Mouse (Mus musculus) cerebral cortex, adult 2 months (tissue): Measurements from ENCODE around the gene T2.

ENCODE experiments used
- WGBS: fragments of 180-500 bp; shearing (Covaris S2); methylation state at CpG from one replicate; pipeline ENCODE4 v1.1.7; 2018; 5-methylcytosine and 5-hydroxymethylcytosine counted together

Gene T2

DNA sequence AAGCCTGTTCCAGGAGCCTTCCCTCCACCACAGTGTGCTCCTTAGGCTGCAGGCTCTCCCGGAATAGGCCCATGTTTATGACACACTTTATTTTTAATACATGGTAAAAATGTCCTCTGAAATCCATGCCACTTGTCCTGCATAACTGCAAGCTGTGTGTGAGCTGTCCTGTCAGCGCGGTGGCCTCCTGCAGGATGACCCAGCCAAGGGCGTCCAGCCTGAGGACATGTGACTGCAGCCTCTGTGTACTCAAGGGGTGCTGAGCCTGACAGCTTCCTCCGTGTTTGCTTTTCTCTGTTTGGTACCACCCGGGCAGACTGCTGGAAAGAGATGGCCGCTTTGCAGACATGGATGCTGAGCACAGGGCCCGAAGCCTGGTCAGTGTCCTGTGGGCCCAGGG lies 61.1 kb downstream of the T2 start:
- 78% methylated on average over 8 of the region's 8 CpGs for WGBS

DNA sequence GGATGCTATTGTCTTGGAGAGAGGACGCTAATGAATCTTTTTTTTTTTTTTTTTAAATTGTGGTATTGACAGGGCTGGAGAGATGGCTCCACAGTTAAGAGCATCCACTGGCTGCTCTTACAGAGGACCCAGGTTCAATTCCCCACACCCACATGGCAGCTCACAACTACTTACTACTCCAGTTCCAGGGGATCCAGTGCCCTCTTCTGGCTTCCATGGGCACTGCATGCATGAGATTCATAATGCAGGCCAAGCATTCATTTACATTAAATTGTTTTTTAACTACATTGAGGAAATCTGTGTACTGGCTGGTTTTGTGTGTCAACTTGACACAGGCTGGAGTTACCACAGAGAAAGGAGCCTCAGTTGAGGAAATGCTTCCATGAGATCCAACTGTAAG lies 64.9 kb downstream of the T2 start:
- WGBS = 91% methylated on average over 1 of the region's 1 CpGs

- 65% methylated on average over 5 of the region's 5 CpGs for WGBS
These were observed 65.7 kb downstream of the T2 start for GRCm38 (mm10) chr17:8421517-8421916.

- WGBS = 62% methylated on average over 2 of the region's 2 CpGs
These were observed 67.5 kb downstream of the T2 start for GRCm38 (mm10) chr17:8423283-8423682.

DNA sequence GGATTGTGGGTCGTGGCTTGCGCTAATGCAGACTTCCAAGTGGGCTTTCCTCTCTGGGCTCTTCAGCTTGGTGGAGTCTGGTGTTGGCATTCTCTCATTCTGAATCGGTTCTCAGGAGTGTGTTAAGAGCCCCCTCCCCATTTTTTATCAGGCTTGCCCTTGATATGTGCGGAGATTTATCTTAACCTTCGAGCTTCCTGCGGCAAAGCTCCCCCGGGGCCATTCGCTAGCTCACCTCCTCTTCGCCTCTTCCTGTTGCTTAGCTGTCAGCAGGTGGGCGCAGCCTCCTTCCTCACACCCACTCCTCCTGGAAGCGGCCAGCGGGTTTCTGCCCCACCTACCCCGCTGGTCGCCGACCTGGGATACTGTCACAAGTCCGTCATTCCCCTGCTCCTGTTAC lies 73.6 kb downstream of the T2 start:
- WGBS = 6% methylated on average over 16 of the region's 16 CpGs

GRCm38 (mm10) chr17:8429896-8430295 lies 74.1 kb downstream of the T2 start:
- 11% methylated on average over 5 of the region's 5 CpGs for WGBS

DNA sequence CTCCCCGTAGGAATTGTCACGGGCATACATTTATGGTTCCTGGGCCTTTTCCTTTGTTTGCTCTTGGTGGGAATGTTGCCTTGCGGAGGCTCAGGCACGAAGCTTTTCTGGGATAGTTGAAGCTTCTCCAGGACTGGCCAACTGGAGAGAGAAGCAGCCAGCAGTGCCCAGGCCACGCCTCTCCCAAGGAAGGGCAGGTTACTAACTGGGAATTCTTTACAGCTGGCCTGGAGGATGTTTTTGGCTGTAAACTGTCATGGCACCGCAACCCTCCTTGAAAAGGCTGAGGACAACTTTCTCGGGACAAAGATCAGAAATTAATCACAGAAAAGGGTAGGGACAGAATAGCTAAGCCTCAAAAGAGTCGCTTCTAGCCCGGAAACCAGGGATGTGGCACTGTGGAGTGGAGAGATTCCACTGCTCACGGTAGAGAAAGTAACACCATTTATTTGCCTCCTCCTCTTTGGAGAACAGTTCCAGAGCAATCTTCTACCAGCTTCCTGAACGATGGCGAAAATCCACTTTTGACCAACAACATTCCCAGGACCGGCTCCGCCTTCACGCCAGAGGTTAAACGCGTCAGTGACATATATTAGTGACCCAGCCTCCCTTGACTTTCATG lies 76.5 kb downstream of the T2 start:
- 17% methylated on average over 17 of the region's 17 CpGs for WGBS

- 1% methylated on average over 52 of the region's 52 CpGs for WGBS
These were observed 77.6 kb downstream of the T2 start for GRCm38 (mm10) chr17:8433121-8433977.

GRCm38 (mm10) chr17:8433978-8434960 lies 78.5 kb downstream of the T2 start, which contains the start of gene T:
T (plus strand) TSS chr17:8434423.
- WGBS = 4% methylated on average over 65 of the region's 65 CpGs

- WGBS = 74% methylated on average over 7 of the region's 7 CpGs
These were observed 80.4 kb downstream of the T2 start for GRCm38 (mm10) chr17:8436184-8436583.

DNA sequence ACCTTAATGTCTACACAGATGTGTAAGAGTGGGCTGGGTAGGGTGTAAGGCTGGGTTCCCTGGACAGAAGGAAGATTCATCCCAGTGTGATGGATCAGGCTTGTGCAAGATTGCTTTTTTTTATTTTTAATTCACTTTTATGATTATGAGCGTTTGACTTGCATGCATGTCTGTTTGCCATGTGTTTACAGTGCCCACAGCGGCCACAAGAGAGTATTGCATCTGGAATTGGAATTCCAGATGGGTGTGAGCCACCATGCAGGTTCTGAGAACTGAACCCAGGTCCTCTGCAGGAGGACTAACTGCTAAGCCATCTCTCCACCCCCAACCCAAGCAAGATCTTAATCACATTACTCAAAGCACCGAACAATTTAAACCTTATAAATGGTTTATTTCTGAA lies 88.3 kb downstream of the T2 start:
- 64% methylated on average over 3 of the region's 3 CpGs for WGBS

DNA sequence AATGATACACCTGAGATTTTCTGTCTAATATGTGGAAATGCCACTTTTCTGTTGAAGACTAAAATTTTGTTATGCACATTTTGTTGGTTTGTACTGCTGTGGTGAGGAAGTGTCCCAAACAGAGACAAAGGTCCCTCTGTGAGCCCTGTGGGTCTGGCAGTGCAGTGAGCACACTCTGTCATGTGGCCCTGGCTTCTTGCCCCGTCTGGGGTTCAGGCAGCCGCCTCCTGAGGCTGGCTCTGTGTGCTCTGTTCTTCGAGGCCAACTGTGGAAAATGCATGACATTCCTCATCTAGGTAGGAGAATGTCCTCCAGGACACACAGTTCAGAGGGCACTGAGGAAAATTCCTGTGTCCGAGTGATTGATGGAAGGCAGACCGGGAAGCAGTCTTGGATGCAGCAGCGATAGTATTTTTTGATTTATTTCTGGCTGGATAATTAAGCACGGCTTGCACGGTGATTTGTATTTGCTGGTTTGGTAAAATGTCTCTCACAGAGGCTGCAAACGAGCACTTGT lies 91.9 kb downstream of the T2 start:
- 52% methylated on average over 9 of the region's 9 CpGs for WGBS

GRCm38 (mm10) chr17:8448324-8448723 lies 92.5 kb downstream of the T2 start:
- 79% methylated on average over 3 of the region's 3 CpGs for WGBS

- 72% methylated on average over 6 of the region's 6 CpGs for WGBS
These were observed 99.4 kb downstream of the T2 start for GRCm38 (mm10) chr17:8455196-8455595.

DNA sequence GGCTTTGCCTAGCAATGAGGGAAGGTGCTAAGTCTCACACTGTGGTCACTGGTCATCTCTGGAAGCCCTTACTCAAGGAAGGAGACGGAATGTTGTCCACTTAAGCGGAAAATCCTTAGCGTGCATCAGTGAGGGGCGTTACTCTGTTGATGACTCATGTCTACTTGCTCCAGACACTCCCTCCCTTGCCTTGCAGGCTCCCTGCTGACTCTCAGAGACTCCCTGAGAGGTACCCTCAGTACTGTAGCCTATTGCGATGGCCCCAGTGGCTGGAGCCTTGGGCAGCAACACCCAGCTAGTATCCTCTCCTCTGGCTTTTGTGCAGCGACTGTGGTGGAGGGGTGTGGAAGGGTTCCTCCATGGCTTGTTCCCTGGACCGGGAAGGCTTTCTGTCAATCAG lies 99.8 kb downstream of the T2 start:
- WGBS = 71% methylated on average over 7 of the region's 7 CpGs

GRCm38 (mm10) chr17:8456856-8457460 lies 101.2 kb downstream of the T2 start:
- 39% methylated on average over 9 of the region's 9 CpGs for WGBS

DNA sequence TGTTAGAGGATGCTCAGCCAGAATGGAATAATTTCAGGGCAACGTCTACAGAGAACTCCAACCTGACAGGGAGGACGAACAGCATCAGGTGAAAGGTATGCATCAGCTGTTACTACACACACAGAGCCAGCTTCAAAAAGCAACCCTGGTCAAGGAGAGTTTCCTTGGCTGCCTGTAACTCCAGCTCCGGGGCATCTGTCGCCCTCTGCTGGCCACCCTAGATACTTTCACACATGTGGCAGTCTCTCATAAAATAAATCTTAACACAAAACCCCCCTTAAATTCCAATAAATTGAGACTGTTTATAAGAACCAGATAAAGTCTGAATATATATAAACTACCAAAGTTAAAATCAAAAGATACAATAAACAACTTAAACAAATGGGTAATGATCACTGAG lies 105.8 kb downstream of the T2 start:
- WGBS = 5% methylated on average over 4 of the region's 4 CpGs

- WGBS = 22% methylated on average over 9 of the region's 9 CpGs
These were observed 107.8 kb downstream of the T2 start for GRCm38 (mm10) chr17:8463482-8464128.

DNA sequence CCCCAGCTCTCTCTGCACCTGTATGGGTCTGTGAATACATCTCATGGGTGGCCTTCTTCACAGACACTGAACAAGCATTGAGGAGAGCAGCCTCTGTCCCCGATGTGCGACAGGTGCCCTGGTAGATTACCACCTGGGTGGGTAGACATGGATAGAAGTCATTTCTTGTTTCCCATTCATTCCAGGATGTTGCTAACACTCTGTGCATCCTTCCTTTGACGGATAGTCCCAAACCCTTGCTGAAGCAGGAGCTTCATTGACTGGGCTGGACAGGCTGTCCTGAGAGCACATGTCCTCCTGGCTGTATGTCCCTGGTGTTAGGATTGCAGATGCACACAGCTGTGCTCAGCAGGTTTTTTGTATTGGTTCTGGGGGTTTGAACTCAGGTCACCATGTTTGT lies 112.0 kb downstream of the T2 start:
- 90% methylated on average over 3 of the region's 3 CpGs for WGBS

- WGBS = 15% methylated on average over 19 of the region's 19 CpGs
These were observed 113.0 kb downstream of the T2 start for GRCm38 (mm10) chr17:8468716-8469344.
